Mouse (Mus musculus): ENCODE measurements around the gene E130308A19Rik.
"Not testable (repeated sequence)": the region's sequence is repeated elsewhere in the genome, so short reads cannot be mapped to it uniquely, and the experiment has no call there.

E130308A19Rik gene

GRCm38 (mm10) chr4:59789015-59789414 is 163.0 kb downstream of the E130308A19Rik start:
- no peak for DNase-seq

GRCm38 (mm10) chr4:59793626-59794025 is 167.6 kb downstream of the E130308A19Rik start:
- DNase-seq: not testable (repeated sequence)

GRCm38 (mm10) chr4:59794116-59794515 is 168.1 kb downstream of the E130308A19Rik start:
- no peak for DNase-seq

- DNase-seq: no peak
Observed at GRCm38 (mm10) chr4:59795788-59796455, 169.9 kb downstream of the E130308A19Rik start.

DNA sequence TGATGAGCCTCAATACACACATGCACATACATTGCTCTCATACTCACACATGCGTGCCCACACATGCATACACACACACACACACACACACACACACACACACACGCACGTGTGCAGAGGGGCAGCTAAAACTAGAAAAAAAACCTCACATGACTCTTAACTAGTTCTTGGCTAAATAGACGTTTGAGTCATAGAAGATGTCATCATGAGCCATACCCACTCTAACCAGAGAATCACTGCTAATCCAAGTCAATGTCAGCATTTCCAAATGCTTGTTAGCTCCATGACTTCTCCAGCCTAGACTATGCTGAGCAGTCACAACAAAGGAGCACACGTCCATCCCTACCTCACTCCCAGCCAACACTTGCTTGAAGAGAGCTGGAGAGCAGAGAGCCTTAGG is 174.2 kb downstream of the E130308A19Rik start:
- DNase-seq: no peak

DNA sequence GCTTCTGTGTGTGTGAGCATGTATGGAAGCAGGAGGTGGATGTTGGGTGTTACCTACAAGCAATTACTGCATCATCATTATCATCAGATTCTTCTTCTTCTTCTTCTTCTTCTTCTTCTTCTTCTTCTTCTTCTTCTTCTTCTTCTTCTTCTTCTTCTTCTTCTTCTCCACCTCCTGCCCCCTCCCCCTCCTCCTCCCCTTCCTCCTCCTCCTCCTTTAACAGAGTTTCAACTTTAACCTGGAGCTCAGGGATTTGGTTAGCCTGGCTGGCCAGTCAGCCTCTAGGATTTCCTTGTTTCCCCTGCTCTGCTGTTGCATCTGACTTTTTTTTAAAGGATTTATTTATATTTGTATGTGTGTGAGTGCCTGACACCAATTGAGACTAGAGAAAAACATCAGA is 175.5 kb downstream of the E130308A19Rik start, which contains the start of gene Inip:
Gene Inip (minus strand): TSS at position 101 of the 400 bp plus-strand sequence.
- no peak for DNase-seq

GRCm38 (mm10) chr4:59802107-59802506 is 176.1 kb downstream of the E130308A19Rik start:
- no peak for DNase-seq

GRCm38 (mm10) chr4:59802792-59803191 is 176.8 kb downstream of the E130308A19Rik start:
- DNase-seq: no peak

DNA sequence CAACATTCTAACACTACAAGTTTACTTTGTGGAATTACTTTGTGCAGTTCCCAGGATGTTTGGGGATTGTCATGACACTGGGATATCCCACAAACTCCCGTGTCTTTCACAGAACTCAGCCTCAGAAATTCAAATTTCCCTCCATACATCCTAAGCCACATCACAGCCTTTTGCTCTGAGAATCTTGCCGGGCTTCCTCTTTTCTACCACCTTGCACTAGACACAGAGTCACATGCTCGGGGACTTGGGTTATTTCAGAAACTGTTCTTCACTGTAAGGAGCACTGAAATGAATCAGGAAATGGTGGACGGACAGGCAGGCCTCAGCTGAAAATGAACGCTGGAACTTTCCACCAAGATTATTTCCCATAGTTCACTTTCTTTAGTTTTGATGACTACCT is 177.3 kb downstream of the E130308A19Rik start:
- DNase-seq: peak in 1 of 2 experiments; percentile 36

GRCm38 (mm10) chr4:59804754-59805153 is 178.7 kb downstream of the E130308A19Rik start:
- DNase-seq: no peak

DNA sequence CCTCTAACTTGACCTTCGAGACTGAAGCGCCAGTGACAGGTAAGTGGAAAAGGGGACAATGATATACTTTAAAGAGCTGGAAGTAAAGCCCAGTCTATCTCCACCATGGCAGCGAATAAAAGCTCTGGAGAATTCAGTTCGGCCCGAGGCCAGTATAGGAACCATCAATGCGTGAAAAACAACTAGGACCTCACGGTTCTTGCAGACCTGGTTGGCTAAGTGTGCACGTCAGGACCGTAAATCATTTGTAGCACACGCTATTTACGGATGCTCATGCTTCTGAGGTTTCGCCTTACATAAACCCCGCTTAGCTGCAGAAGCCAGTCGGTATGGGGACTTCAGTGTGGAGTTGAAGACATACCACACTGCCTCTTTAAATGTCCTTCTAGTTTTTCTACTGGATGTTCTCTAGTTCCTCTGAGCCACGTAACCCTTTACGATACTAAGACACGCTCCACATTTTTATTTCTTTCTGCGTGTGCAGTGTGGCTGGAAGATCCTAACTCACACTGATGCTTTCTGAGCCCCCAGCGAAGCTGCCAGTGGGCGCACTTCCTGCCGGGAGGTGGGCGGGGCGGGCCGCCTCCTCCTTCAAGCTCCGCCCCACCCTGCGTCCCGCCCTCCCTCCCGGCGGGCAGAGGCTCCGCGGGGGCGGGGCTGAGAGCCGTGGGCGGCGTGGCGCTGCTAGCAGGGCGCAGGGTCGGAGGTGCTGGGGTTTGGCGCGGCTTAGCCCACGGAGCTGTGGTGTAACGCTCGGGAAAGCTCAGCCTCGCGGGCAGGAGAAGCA is 179.4 kb downstream of the E130308A19Rik start, which contains the start of gene Snx30:
Gene Snx30 (plus strand): TSS at position 660 of the 787 bp plus-strand sequence.
- peak; percentile 86 to 87 for DNase-seq

DNA sequence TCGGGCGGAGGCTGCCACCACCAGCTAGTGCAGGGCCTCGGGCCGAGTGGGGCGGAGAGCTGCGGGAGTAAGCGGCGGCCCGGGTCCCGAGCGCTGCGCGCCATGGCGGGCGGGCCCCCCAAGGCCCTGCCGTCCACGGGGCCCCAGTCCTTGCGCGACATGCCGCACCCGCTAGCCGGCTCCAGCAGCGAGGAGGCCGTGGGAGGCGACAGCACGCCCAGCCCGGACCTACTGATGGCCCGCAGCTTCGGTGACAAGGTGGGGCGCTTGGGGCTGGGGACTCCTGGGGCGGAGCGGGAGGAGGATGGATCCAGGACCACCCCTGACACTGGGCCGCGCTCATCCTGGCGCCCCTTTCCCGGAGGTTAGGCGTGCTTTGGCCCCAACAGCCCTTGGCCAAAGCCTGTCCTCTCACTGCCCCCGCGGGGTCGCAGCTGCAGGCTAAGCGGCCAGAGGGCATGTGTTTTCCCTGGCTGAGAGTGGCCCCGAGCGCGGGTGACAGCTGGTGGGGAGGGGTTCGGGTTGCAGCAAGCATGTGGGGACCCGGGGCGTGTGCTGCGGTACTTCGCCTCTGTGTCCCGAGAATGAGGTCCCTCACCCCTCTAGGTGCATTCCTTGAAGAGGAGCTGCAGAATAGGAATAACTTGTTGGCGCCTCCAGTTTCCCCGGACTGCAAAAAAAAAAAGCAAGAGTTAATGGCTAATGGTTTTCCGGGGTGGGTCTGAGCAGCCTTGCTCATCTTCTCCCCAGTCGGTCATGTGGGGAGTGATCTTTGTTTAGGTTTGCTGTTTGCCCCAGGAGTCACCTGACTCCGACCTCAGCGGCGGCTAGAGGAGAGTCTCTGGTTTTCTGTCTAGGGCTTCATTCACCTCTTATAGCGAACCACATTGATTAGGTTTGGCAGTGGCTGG is 180.2 kb downstream of the E130308A19Rik start:
- DNase-seq: peak in 1 of 2 experiments; percentile 39

DNA sequence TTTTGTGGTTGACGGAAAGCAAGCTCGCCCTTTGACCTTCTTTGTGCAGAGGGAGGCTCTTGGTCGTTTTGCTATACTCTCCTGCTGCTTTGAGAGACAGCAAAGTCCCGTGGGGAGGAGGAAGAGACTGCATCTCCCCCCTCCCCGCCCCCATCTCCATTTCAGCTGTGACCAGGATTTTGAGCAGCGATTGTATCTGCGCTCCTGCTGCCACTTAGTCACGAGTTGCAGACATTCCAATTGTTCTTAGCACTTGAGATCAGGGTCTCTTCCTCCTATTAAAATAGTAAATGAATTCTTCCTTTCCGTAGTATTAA is 180.8 kb downstream of the E130308A19Rik start:
- DNase-seq: no peak

DNA sequence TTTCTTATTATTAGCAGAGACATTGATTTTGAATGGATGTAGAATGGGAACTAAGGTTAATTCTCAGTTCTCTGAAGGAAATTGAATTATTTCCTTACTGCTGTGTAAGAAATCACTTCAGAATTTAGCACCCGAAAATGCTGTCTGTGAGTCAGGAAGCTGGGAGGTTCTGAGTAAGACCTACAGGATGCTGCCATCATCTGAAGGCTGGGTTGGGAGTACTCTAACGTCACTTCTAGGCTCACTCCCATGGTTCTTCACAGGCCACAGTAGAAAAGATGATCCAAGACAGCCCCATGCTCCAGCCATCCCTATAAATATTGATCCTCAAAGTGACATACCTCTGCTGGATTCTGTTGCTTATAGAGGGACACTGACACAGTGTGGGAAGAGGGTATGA is 181.5 kb downstream of the E130308A19Rik start:
- DNase-seq: no peak

DNA sequence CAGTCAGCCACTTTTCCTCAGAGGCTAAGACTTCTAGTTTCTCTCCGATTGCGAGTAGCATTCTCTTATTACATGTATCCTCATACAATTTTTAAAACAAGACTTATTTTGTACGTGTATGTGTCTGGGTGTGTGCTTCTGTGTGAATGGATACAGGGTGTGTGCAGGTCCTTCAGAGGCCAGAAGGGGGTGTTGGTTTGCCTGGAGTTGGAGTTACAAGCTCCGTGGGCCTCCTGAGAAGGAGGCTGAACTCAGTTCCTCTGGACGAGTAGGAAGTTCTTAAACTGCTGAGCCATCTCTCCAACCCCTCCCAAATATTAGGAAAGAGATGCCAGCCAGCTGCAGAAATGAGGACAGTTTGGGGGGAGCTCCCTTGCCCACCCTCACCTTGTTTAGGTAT is 182.4 kb downstream of the E130308A19Rik start:
- no peak for DNase-seq
